Mouse (Mus musculus): ENCODE measurements around the gene Tmem128. TPM values are rescaled to one million over a fixed set of nuclear protein-coding genes. Genes with fewer than 3 reads are reported as not detected.

Gene Tmem128
- total and polyA plus RNA-seq, 2 experiments from 2014 or later = 46.9 to 50.8 TPM

- DNase-seq (ENCODE audit: low spot score) (no peak), ATAC-seq (ENCODE audit: insufficient read depth, low read depth) (no peak)
- no peak overlapping the region for H3K4me3 ChIP-seq (ENCODE audit: low read depth, low read length)
- TF ChIP-seq EP300 (IDR thresholded peaks at IDR 0.05; ENCODE audit: low read depth) = no peak
- no peak for TF ChIP-seq CTCF (IDR thresholded peaks at IDR 0.05; ENCODE audit: low read depth)
- peaks cover 20% of the 10 kb centered on the region for H3K27me3 ChIP-seq (ENCODE audit: control insufficient read depth, insufficient read depth, low read length)
- no peak overlapping the region for H3K9ac ChIP-seq (replicated peaks; ENCODE audit: low read depth, low read length)
- no peaks in the 10 kb centered on the region for H3K4me1 ChIP-seq (ENCODE audit: control insufficient read depth, insufficient read depth)
- H3K27ac ChIP-seq (ENCODE audit: low read depth) = no peak overlapping the region
- no peaks in the 10 kb centered on the region for H3K9me3 ChIP-seq (replicated peaks; ENCODE audit: control insufficient read depth, low read length)
- H3K36me3 ChIP-seq (replicated peaks; ENCODE audit: control insufficient read depth, insufficient read depth, low read length) = peaks cover 53% of the 10 kb centered on the region
- WGBS = 77% methylated on average over 3 of the region's 3 CpGs
- no peak overlapping the region for H3K4me2 ChIP-seq (ENCODE audit: low read depth, low read length)
Measured at GRCm38 (mm10) chr5:38270942-38271341, 11.0 kb downstream of the Tmem128 start.

- TF ChIP-seq EP300 (IDR thresholded peaks at IDR 0.05; ENCODE audit: low read depth) (no peak), CTCF (IDR thresholded peaks at IDR 0.05; ENCODE audit: low read depth) (no peak)
- H3K4me1 ChIP-seq (ENCODE audit: control insufficient read depth, insufficient read depth) = no peaks in the 10 kb centered on the region
- no peak overlapping the region for H3K27ac ChIP-seq (ENCODE audit: low read depth)
- H3K27me3 ChIP-seq (ENCODE audit: control insufficient read depth, insufficient read depth, low read length) = peaks cover 48% of the 10 kb centered on the region
- no peak overlapping the region for H3K4me3 ChIP-seq (ENCODE audit: low read depth, low read length)
- no peaks in the 10 kb centered on the region for H3K9me3 ChIP-seq (replicated peaks; ENCODE audit: control insufficient read depth, low read length)
- H3K9ac ChIP-seq (replicated peaks; ENCODE audit: low read depth, low read length) = no peak overlapping the region
- no peak for ATAC-seq (ENCODE audit: insufficient read depth, low read depth)
- 80% methylated on average over 4 of the region's 4 CpGs for WGBS
- peaks cover 26% of the 10 kb centered on the region for H3K36me3 ChIP-seq (replicated peaks; ENCODE audit: control insufficient read depth, insufficient read depth, low read length)
- no peak for DNase-seq (ENCODE audit: low spot score)
- H3K4me2 ChIP-seq (ENCODE audit: low read depth, low read length) = no peak overlapping the region
Measured at GRCm38 (mm10) chr5:38273831-38274230, 13.8 kb downstream of the Tmem128 start.

GRCm38 (mm10) chr5:38275771-38276170 lies 15.8 kb downstream of the Tmem128 start, which contains the start of gene Otop1:
Gene Otop1, plus strand, starts transcription at chr5:38275972.
- Histone ChIP-seq H3K4me2 (ENCODE audit: low read depth, low read length) (0 out of 2 replicates have a peak within 1 kb of the TSS, but pooled peaks have one; percentile 3), H3K27ac (ENCODE audit: low read depth) (no peak within 1 kb of the TSS), H3K9me3 (replicated peaks; ENCODE audit: control insufficient read depth, low read length) (no peaks in the 10 kb centered on the region), H3K9ac (replicated peaks; ENCODE audit: low read depth, low read length) (no peak within 1 kb of the TSS), H3K36me3 (replicated peaks; ENCODE audit: control insufficient read depth, insufficient read depth, low read length) (peaks cover 10% of the 10 kb centered on the region; the same call in 1 of the 2 replicates), H3K27me3 (ENCODE audit: control insufficient read depth, insufficient read depth, low read length) (peaks cover 54% of the 10 kb centered on the region), H3K4me3 (ENCODE audit: low read depth, low read length) (peak within 1 kb of the TSS; percentile 21; the same call in 1 of the 2 replicates), H3K4me1 (ENCODE audit: control insufficient read depth, insufficient read depth) (no peaks in the 10 kb centered on the region)
- ATAC-seq (ENCODE audit: insufficient read depth, low read depth) = no peak
- DNase-seq (ENCODE audit: low spot score) = no peak
- TF ChIP-seq CTCF (IDR thresholded peaks at IDR 0.05; ENCODE audit: low read depth) (no peak), EP300 (IDR thresholded peaks at IDR 0.05; ENCODE audit: low read depth) (no peak)
- WGBS = 10% methylated on average over 4 of the region's 4 CpGs

- H3K9me3 ChIP-seq (replicated peaks; ENCODE audit: control insufficient read depth, low read length) = no peaks in the 10 kb centered on the region
- 0 out of 2 replicates have a peak overlapping the region, but pooled peaks have one; percentile 3 for H3K4me2 ChIP-seq (ENCODE audit: low read depth, low read length)
- WGBS = 4% methylated on average over 19 of the region's 19 CpGs
- no peak overlapping the region for H3K9ac ChIP-seq (replicated peaks; ENCODE audit: low read depth, low read length)
- H3K27me3 ChIP-seq (ENCODE audit: control insufficient read depth, insufficient read depth, low read length) = peaks cover 54% of the 10 kb centered on the region
- H3K27ac ChIP-seq (ENCODE audit: low read depth) = no peak overlapping the region
- peaks cover 4% of the 10 kb centered on the region; the same call in 1 of the 2 replicates for H3K36me3 ChIP-seq (replicated peaks; ENCODE audit: control insufficient read depth, insufficient read depth, low read length)
- ATAC-seq (ENCODE audit: insufficient read depth, low read depth) = no peak
- H3K4me1 ChIP-seq (ENCODE audit: control insufficient read depth, insufficient read depth) = no peaks in the 10 kb centered on the region
- peak overlapping the region; percentile 21; the same call in 1 of the 2 replicates for H3K4me3 ChIP-seq (ENCODE audit: low read depth, low read length)
- TF ChIP-seq EP300 (IDR thresholded peaks at IDR 0.05; ENCODE audit: low read depth) (no peak), CTCF (IDR thresholded peaks at IDR 0.05; ENCODE audit: low read depth) (no peak)
- no peak for DNase-seq (ENCODE audit: low spot score)
Measured at GRCm38 (mm10) chr5:38276451-38276850, 16.5 kb downstream of the Tmem128 start.

- Histone ChIP-seq H3K4me2 (ENCODE audit: low read depth, low read length) (peak overlapping the region; percentile 35; the same call in 1 of the 2 replicates), H3K4me3 (ENCODE audit: low read depth, low read length) (peak overlapping the region; percentile 21; the same call in 1 of the 2 replicates), H3K27me3 (ENCODE audit: control insufficient read depth, insufficient read depth, low read length) (peaks cover 54% of the 10 kb centered on the region), H3K9me3 (replicated peaks; ENCODE audit: control insufficient read depth, low read length) (no peaks in the 10 kb centered on the region), H3K27ac (ENCODE audit: low read depth) (no peak overlapping the region), H3K9ac (replicated peaks; ENCODE audit: low read depth, low read length) (no peak overlapping the region), H3K36me3 (replicated peaks; ENCODE audit: control insufficient read depth, insufficient read depth, low read length) (no peaks in the 10 kb centered on the region), H3K4me1 (ENCODE audit: control insufficient read depth, insufficient read depth) (no peaks in the 10 kb centered on the region)
- ATAC-seq (ENCODE audit: insufficient read depth, low read depth) (no peak), DNase-seq (ENCODE audit: low spot score) (no peak)
- TF ChIP-seq EP300 (IDR thresholded peaks at IDR 0.05; ENCODE audit: low read depth) = no peak
- TF ChIP-seq CTCF (IDR thresholded peaks at IDR 0.05; ENCODE audit: low read depth) = no peak
- whole genome bisulfite sequencing = 2% methylated on average over 61 of the region's 65 CpGs
Measured at GRCm38 (mm10) chr5:38277098-38277866, 17.3 kb downstream of the Tmem128 start.

Measured in heart, postnatal 0 days (tissue).